Mouse (Mus musculus) testis, adult 2 months (tissue): ENCODE measurements around the gene Tmem184b. TPM values are rescaled to one million over a fixed set of nuclear protein-coding genes. Genes with fewer than 3 reads are reported as not detected.

ENCODE experiments used
- H3K27ac ChIP-seq: fragments of 200-500 bp; 2 replicates; pipeline ENCODE4 v1.5.1; 2012; ENCODE audit warnings: low read depth, low read length; ENCODE audit not compliant: control insufficient read depth, insufficient read depth
- H3K27me3 ChIP-seq: fragments of 200-500 bp; 2 replicates; pipeline ENCODE4 v1.6.1; 2012; ENCODE audit warnings: mild to moderate bottlenecking, low read length, moderate library complexity; ENCODE audit not compliant: control insufficient read depth, insufficient read depth
- H3K36me3 ChIP-seq: fragments of 200-500 bp; 2 replicates; pipeline ENCODE4 v1.6.1; 2012; ENCODE audit warnings: mild to moderate bottlenecking, low read length; ENCODE audit not compliant: control insufficient read depth, insufficient read depth
- H3K4me1 ChIP-seq: fragments of 200-500 bp; 2 replicates; pipeline ENCODE4 v1.6.1; 2012; ENCODE audit warnings: low read length; ENCODE audit not compliant: control insufficient read depth, insufficient read depth
- H3K4me3 ChIP-seq: fragments of 200-500 bp; 2 replicates; pipeline ENCODE4 v1.5.1; 2012; ENCODE audit warnings: low read depth, mild to moderate bottlenecking, low read length, moderate library complexity, mixed read lengths; ENCODE audit not compliant: control insufficient read depth
- CTCF ChIP-seq: fragments of 200-500 bp; IDR thresholded peaks from 2 replicates; pipeline ENCODE4 v1.5.1; 2012; ENCODE audit warnings: low read depth, mild to moderate bottlenecking, inconsistent platforms, low read length, moderate library complexity; ENCODE audit not compliant: control insufficient read depth, insufficient read depth, insufficient replicate concordance
- POLR2A ChIP-seq: fragments of 200-500 bp; IDR thresholded peaks from 2 replicates; pipeline ENCODE4 v1.6.1; 2012; ENCODE audit warnings: low read depth, mild to moderate bottlenecking, inconsistent platforms, low read length, moderate library complexity; ENCODE audit not compliant: control insufficient read depth
- polyA plus RNA-seq: library from polyadenylated mRNA; depleted of rRNA; stranded (reverse); fragments of >200 nt; gene quantifications from 2 replicates; pipeline ENCODE4 v1.2.3, GENCODE M21; 2012

The Tmem184b gene
- polyA plus RNA-seq, 1 experiment = 11.8 TPM

DNA sequence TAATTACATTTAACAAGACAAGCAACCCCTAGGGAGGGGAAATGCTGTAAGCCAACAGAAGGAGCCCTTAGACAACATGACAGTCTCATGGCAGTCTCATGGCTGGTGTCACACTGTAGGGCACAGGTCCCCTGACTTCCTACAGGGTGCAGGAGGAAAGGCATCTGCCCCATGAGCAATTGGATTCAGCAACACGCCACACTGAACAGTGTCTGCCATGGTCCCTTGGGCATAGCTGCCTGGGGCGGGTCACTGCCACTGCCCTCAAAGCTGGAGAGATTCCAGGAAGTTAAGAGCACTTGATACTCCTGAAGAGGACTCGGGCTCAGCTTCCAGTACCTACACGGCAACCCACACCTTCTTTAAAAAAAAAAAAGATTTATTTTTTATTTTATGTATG, 77.1 kb downstream of the Tmem184b start:
- Histone ChIP-seq H3K4me1 (peaks cover 23% of the 10 kb centered on the region), H3K27ac (no peak overlapping the region), H3K36me3 (no peaks in the 10 kb centered on the region), H3K27me3 (no peaks in the 10 kb centered on the region), H3K4me3 (no peak overlapping the region)
- TF ChIP-seq POLR2A (no peak), CTCF (no peak)

DNA sequence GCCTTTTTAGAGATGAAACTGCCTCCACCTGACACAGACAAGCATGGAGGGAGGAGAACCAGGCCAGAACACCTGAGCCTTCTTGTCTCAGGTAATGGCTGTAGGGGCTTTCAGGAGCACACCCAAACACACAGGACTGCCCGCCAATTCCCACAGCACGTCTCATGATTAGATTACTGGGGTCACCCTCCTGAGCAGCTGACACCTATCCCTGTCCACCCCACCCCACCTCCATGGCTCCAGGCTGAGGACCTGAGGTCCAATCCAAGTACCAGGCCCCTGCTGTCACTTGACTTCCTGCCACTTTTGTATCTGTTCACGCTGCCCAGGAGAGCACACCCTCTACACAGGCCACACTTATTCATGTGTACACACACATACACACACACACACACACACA, 77.6 kb downstream of the Tmem184b start:
- Histone ChIP-seq H3K36me3 (no peaks in the 10 kb centered on the region), H3K27ac (no peak overlapping the region), H3K4me1 (peaks cover 23% of the 10 kb centered on the region), H3K4me3 (no peak overlapping the region), H3K27me3 (no peaks in the 10 kb centered on the region)
- TF ChIP-seq POLR2A = no peak
- TF ChIP-seq CTCF = no peak

DNA sequence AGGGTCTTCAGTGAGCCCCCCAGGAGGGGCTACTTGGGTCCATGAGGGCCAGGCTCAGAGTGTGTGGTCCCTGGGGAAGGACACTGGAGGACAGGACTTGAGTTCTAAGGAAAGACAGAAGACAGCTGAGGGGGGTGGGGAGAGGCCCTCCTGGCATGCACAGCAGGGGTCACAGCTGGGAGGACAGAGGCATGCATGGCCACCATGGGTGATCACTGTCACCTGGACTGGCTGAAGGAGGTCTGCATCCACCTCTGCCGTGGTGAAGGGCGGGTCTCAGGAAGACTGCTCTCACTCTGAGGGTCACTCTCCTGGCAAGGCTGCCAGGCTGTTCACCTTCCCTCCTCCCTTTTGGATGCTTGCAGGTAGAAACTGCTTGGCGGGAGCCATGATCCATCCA, 79.0 kb downstream of the Tmem184b start:
- no peaks in the 10 kb centered on the region; the same call in 1 of the 2 replicates for H3K36me3 ChIP-seq
- peaks cover 20% of the 10 kb centered on the region for H3K4me1 ChIP-seq
- no peak overlapping the region; the same call in 1 of the 2 replicates for H3K27ac ChIP-seq
- H3K27me3 ChIP-seq = no peaks in the 10 kb centered on the region
- TF ChIP-seq CTCF (no peak), POLR2A (no peak)
- H3K4me3 ChIP-seq = no peak overlapping the region

DNA sequence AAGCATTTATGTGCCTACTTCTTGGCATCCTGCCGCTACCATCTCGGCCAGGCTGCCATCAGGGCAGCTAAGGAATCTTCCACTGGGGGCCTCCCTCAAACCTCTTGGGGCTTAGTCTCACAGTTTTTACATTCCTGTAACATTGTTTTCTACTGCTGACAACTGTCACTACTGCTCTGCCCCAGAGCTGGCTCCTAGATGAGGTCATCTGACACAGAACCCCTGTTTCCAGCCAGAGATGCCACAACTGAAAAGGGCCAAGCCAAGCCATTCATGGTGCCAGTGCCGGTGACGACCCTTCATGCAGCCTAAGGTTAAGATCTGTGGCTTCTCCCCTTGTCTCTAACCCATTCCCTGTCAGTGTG, 79.6 kb downstream of the Tmem184b start:
- H3K27ac ChIP-seq = peak overlapping the region; percentile 29
- no peaks in the 10 kb centered on the region; the same call in 1 of the 2 replicates for H3K36me3 ChIP-seq
- H3K4me3 ChIP-seq = no peak overlapping the region
- no peaks in the 10 kb centered on the region for H3K27me3 ChIP-seq
- H3K4me1 ChIP-seq = peaks cover 20% of the 10 kb centered on the region
- no peak for TF ChIP-seq POLR2A
- TF ChIP-seq CTCF = no peak

DNA sequence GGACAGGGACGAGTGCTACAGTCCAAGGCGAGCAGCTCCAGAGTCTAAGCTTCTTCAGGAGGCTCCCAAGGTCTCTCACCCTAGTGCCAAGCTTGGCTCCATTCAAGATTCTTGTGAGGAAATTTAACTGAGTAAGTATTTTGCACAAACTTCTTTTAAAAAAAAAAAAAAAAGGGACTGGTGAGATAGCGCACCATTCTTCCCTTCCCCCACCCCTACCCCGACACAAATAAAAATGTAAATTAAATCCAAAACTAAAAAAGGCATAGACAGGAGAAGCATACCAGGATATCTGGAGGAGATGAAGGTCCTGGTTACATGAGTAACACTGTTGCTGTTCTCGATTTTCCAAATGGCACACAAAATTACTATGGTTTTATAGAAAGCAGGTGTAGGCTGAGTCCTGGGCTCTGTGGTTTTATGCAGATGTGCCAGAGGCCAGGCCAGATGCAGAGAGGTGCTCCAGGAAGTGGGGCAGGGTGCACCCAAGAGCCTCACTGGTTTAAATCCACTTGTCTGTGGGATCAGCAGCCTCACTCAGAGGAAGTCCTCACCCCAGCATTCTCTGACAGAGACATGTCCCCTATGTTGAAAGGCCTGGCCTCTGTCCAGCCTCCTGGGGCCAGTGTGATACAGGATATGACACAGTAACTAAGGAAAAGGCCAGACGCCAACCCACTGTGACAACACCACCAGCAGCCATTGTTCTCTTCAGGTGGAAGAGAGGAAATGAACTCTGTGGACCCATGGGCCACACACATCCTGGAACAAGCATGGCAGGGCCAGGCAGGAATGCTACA, 80.2 kb downstream of the Tmem184b start:
- H3K27ac ChIP-seq = peak overlapping the region; percentile 29
- no peaks in the 10 kb centered on the region; the same call in 1 of the 2 replicates for H3K36me3 ChIP-seq

DNA sequence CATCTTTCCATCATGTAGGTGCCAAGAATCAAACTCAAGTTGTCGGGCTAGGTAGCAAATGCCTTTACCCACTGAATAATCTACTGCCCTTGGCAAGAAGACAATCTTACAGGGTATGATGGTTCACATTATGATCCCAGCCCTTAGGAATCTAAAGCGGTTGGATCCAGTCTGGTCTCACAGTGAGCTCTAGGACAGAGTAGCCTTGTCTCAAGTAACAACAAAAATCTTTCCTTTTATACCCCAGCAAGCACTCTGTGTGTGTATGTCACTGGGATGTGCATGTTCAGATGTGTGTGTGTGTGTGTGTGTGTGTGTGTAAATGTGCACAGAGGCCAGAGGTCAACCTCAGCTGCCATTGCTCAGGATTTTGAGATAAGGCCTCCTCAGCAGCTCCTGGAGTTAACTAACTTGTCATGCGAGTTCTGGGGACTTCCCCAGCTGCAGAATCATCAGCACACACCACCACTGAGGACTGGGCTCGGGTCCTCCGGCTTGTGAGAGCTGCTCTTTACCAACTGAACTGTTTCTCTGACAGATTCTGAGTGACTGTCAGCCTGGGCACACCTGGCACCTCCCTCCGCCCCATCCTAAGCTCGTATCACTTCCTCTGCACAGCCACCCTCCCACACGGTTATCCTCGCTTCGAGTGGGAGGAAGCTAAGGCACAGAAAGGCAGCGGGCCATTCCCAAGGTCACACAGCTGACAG, 80.9 kb downstream of the Tmem184b start:
- Histone ChIP-seq H3K27ac (peak overlapping the region; percentile 61), H3K36me3 (peaks cover under 1% of the 10 kb centered on the region), H3K4me3 (peak overlapping the region; percentile 33), H3K4me1 (peaks cover 20% of the 10 kb centered on the region), H3K27me3 (no peaks in the 10 kb centered on the region)
- TF ChIP-seq POLR2A (0 out of 2 replicates have a peak, but pooled peaks have one; percentile 37), CTCF (no peak)

More for the DNA sequence above, 80.2 kb downstream of the Tmem184b start:
- TF ChIP-seq POLR2A (0 out of 2 replicates have a peak, but pooled peaks have one; percentile 19), CTCF (no peak)
- Histone ChIP-seq H3K4me1 (peaks cover 20% of the 10 kb centered on the region), H3K4me3 (peak overlapping the region; percentile 33), H3K27me3 (no peaks in the 10 kb centered on the region)

DNA sequence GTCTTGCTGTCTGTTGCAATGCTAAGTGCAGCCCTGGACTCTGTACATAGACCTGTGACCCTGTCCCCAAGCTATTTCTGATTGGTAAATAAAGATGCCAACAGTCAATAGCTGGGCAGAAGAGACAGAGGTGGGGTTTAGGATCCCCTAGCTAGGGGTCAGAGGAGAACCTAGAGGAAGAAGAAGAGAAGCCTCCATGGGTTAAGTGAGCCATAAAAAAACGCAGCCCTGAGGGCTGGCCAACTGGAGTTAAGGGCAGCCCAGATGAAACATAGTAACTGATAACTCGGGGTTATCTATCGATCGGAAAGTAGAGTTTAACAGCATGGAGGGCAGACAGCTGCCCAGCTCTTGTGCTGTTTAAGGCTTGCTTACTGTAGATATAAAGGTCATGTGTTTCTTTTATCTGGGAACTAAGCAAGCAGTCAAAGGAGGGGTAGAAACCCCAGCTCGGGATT, 81.6 kb downstream of the Tmem184b start:
- peak overlapping the region; percentile 61 for H3K27ac ChIP-seq
- TF ChIP-seq POLR2A = no peak
- TF ChIP-seq CTCF = no peak
- H3K27me3 ChIP-seq = no peaks in the 10 kb centered on the region
- no peak overlapping the region; the same call in 1 of the 2 replicates for H3K4me3 ChIP-seq
- H3K4me1 ChIP-seq = peaks cover 20% of the 10 kb centered on the region
- peaks cover 1% of the 10 kb centered on the region for H3K36me3 ChIP-seq
